Mouse (Mus musculus) right cerebral cortex, adult 2 months (tissue): ENCODE data around the gene Pde4d.

ENCODE experiments used
- DNase-seq, 2 experiments: peaks; one replicate each; pipeline ENCODE4 v3.0.0; 2021 to 2022; ENCODE audit warnings: low spot score in 2 of 2

Gene Pde4d

DNA sequence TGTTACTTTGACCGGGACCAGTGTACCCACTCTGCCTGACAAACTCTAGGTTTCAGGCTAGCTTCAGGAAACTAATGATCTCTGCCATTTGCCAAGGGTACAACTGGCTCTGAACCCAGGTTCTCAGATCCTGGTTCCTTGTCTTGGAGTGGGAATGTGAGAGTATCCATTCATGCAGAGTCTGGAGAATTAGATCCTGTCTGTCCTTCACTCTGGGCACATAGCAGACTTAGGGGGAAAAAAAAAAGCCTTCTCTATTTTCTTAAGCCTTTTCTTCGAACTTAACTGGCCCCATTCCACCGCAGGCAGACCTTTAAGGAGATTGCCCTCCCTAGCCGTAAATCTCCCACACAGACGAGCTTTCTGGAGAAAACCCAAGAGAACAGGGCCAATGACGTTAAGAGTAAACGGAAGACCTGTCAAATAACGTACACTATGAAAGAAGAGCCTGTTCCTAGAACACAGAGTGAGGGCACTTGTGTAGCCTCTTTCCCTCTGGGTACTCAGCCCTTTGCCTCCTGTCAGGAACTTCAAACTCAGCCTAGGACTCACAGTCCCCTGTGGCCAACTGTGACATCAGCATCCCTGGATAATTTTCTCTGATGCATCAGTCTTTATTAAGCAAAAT lies 1302.6 kb downstream of the Pde4d start:
- DNase-seq = no peak

DNA sequence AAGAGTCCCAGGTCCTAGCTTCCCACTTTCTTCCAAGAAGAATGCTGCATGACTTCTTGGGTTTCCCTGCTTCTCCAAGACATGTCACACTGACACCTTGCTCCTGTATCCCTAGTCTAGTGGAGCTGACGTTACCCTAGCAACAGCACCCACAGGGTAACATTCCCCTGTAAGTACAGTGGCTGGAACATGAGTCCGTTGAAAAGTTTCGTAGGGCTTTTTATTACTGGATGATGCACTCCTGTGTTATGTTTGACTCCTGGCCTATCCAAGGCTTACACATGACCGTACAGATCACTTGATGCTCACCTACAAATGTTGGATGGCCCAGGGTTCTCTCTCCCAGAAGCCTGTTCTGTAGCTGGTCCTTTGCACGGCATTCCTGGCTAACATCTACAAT lies 1307.1 kb downstream of the Pde4d start:
- DNase-seq = no peak

DNA sequence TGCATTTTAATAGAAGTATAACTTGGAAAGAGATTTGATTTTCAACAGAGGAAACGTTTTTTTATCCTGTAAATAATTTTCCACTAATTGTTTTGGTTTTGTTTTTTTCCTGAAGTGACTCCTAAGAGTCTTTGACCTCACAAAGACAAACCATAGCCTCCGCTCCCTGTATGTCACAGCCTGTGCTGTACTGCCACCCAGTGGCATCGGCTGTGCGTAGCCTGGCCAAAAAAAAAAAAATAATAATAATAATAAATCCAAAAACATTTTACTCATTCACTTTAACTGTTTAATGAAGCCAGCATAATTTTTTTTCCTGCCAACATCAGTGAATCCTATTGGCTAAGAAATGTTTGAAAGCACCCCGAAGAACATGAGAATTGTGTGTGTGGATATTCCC lies 1309.5 kb downstream of the Pde4d start:
- no peak for DNase-seq

DNA sequence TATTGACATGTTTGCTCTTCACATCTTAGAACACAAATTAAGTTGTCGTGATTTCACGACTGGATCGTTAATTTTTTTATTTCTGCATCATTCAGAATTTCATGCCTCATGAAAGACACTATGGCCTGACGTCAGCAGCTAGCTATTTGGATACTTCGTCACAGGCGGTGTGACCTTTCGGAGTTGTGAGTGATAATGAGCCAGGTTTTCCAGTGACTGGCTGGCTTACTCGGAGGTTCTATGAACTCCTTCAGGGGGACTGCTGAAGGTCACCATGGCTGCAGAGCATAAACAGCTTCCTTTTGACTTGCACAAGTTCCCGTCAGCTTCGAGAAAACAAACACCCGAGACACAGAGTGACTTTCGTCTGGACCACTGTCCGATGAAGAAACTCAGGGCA lies 1311.3 kb downstream of the Pde4d start:
- DNase-seq = no peak

DNA sequence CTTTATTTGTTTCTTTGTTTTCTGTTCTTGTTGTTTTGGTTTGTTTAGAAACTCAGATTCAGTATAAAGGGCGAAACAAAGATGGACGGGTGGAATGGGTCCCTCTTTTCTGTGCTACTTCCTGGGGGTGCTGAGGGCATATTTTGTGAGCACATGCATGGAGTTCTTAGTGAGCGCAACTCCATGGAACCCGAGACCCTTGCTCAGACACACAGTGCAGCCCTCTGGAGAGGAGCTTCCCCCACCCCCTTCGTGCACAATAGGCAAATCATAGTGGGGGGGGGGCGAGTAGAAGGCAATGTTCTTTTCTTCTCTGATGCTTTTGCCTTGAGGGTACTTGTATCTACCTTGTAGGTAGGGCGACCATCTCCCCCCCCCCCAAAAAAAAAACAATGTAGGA lies 1325.0 kb downstream of the Pde4d start:
- DNase-seq = no peak

DNA sequence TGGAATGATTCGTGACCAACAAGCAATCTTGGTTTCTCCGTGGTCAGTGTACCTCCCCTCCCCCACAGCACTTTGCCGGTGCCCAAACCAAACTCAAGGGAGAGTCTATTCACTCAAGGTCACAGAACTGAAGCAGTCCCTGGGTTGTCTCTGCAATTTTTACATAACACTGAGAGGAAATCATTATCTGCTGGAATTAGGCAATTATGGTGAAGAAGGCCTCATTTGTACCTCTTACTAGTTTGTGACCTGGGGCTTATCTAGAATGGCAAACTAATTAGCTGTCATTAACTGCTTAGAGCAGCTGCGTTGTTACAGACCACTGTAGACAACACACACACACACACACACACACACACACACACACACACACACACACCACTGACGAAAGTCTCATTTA lies 1325.4 kb downstream of the Pde4d start:
- DNase-seq = no peak

DNA sequence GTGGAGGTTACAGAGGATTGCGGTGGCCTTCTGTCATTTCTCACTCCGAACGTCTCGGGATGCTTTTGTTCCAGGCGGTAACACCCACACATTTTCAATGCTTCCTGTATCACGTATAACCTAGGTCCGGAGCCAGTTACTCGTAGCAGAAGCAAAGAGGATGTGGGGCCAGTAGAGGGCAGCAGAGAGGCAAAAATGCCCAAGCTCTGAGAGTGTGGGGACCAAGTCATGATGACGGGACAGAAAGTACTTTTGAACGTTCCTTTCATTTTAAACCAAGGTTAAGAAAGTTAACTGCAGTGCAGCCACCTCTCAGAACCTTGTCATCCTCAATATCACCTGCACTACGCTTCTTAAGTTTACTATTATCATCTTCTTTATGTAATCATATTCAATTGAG lies 1326.4 kb downstream of the Pde4d start:
- DNase-seq = peak; percentile 95

DNA sequence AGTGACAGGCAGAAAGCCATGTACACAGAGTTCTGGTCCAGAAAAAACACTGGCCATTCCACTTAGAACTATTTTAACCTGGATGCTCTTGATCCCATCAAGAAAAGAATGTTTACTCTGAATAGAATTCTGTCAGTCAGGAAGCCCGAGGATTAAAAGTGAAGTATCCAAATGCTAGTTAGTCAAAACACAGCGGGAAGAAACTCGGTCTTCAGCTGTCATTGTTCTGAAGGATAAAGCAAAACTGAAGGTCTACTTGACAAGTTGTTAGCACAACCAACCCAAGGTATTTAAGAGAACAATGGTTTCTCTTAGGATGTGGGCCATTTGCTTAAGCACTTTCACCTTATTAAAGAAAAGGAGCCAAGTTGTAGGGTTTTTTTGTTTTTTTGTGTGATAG lies 1327.2 kb downstream of the Pde4d start:
- no peak for DNase-seq

DNA sequence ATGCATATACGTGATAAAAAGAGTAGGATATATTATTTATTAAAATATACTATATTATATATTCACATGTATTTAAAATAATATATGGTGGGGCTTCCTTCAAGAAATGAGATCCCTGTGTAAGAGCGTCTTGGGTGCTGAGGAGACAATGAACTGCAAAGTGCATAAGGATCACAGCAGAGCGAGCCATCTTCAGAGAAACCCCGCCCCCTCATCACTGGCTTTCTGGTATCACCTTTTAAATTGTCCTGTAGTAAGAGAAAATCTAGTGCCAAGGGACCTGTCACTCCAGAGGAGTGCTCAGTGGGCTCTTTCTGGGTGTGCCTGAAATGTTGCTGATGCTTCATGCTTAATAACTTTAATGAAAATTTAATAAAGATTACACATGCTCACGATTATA lies 1327.7 kb downstream of the Pde4d start:
- DNase-seq = no peak

DNA sequence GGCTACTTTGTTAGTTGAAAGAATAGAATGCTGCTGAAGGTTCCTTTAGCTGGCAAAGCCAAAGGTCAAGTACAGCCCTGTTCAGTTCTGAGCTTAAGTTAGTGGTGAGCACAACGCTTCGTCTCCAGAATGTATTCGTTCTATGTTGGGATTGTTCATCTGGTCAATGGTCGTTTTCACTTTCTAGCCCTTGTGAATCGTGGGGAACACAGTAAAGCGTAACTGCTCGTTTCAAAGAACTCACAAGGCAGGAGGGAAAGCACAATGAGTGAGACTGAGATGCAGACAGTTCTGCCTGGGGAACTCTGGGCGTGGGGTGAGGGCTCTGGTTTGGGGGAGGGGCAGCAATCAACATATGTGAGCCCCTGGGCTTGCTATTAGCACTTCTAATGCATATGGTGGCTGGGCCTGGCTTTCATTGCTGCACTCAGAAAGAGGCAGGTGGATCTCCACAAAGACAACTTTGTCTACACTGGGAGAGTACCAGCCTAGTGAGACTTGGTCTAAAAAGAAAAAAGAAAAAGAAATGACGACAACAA lies 1328.6 kb downstream of the Pde4d start:
- DNase-seq = no peak

DNA sequence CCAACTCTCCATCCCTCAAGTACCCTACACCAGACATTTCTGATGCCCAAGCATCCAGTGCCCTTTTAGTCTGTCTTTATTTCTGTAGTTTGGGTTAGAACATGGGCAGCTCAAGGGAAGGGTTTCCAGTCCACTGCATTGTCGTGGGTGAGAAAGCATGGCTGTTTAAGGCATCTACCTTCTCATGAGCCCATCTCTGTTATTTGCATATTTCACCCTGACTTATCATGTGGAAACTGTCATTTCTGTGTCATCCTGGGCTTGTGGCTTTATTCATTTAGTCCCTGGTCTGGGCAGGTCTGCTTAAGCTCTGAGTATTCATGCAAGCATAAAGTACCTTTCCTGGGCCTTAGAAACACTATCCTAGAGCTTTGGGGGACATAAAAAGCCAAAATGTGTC lies 1331.7 kb downstream of the Pde4d start:
- no peak for DNase-seq

DNA sequence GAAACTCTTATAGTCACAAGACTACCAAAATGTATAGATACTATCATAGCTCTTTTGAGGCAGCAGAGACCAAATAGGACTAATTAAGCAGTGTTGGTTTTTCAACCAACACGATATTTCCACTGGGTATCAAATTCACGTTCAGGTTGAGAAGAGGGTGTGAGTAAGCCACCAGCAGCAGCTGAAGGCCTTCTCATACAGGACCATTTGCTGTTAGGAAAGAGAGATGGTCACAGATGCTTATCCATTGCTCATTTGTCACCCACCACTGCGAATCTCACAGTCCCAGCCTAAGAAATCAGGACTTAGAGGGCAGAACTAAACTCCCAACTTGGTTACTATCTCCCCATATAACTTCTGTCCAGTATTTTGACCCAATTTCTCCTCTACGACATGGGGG lies 1338.9 kb downstream of the Pde4d start:
- DNase-seq = no peak

DNA sequence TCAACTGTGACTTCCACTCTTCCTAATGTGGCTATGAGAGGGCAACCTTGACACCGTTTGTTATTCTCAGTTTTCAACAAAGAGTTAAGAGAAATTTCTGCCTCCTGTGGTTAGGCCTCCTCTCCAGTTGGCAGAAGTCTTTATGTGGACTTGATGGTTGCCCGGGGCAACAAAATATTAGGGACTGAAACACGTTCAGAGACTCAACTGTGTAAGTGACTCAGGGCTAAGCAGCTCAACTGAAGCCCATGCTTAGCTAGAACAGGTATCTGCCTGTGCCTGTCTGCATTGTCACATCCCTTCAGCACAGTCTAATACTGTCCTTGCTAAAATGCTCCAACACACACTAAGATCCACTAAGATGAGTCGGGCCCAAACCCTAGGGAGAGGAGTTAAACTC lies 1339.4 kb downstream of the Pde4d start:
- DNase-seq = no peak

DNA sequence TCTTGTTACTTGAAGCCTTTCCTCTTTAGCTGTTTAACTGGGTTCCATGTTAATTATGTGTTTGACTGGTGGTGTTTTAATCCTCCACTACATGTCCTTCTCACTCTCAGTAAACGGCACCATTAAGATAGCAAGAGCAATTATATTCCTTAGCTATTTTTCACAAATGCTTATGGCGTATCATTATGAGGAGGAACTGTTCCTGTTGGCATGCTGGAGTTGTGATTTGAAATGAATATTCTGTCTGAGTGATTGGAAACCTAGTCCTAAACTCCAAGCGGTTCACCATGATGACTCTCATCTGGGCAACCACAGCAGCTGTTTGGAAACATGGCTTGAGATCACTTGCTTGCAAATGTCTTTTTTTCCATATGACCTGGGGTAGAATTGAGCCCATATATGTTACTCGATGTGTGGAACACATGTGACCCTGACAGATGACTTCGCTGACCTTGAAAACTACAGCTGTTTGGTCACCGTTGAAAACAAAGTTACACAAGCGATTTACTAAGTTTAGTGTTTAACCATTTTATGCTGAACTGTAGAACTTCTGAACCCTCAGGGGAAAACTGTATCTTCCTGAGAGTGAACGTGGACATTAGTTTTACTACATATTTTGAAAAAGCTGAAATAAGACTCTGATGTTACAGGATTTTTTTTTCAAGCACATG lies 1340.4 kb downstream of the Pde4d start:
- DNase-seq = no peak

DNA sequence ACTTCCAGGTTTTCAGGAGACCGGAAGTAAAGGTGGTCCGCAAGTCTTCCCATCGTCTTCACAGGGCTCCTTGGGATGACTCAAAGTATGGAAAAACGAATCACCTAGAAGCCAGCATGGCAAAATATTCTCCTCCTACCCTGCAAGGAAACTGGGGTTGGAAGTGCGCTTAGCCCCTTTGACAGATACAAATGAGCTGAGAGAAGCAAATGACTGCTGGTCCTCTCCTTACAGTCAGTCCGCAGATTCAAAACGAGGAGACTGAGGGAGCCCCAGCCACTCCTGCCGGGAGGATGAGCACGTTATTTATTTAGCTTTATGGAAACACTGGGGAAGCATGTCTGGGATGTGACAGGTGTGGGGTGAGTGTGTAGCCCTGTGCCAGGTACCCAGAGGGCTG lies 1344.2 kb downstream of the Pde4d start:
- no peak for DNase-seq

DNA sequence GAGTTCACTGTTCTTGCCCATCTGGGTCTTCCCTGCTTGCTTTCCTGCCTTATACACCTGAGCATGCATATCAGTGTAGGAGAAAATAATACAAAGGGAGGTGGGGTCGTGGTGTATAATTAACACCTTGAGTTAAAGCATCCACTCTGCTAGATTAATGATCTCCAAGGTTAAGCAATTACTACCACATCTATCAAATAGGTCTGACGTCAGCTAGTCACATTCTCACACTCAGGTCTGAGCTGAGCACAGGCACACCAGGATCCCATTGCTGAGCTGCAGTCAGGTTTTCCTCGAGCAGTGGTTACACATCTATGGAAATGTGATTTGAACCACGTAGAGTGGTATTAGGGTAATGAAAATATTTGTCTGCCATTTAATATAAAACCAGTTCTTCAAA lies 1348.9 kb downstream of the Pde4d start:
- no peak for DNase-seq

DNA sequence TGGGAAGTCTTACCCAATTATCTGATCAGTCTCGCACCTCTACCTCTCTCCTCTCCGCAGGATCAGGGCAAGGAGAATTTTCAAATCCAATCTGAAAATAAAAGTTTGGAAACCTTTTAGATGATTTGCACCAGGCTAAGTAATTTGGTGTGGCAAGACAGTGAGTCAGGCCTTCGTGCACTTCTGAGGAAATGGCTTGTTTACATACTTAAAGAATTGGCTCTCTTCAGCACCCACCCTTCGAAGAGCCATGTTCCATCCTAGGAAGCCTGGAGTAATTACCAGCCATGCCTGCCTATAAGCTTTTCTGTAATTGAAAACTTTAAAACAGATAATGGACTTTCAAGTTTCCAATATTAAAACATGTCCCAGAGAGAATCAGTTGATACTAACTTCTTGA lies 1352.5 kb downstream of the Pde4d start:
- no peak for DNase-seq

DNA sequence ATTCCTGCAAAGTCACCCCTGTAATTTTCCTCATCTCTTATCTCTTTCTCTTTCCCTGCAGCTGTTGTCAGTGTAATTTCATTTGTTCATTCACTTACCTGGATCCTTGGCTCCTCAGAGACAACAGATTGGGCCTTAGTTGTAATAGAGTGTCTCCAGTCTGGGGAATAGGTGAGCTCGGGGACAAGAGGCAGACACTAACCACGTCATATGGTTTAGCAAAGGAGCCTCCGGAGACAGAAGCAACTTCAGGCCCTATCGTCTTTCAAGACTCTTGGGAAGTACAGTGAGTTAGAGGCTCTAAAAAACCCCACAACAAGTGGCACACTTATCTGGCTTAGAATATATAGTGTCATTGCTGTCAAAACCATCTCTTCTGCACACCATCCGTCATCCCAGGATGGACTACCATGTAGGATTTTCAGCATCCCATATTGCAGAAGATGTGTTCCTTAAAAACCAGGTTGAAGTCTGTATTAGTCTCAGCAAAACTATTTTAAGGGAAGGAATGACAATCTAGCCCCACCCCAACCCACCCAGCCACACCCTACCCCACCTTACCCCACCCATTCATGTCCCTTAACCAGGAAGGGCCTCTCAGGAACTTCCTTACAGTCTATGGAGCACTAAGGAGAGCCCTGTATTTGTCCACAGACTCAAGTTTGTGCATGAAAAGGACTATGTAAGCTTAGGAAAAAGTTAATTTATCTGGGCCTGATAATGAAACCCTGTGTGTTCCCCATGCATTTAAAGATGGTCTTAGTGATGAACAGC lies 1356.6 kb downstream of the Pde4d start:
- no peak for DNase-seq

DNA sequence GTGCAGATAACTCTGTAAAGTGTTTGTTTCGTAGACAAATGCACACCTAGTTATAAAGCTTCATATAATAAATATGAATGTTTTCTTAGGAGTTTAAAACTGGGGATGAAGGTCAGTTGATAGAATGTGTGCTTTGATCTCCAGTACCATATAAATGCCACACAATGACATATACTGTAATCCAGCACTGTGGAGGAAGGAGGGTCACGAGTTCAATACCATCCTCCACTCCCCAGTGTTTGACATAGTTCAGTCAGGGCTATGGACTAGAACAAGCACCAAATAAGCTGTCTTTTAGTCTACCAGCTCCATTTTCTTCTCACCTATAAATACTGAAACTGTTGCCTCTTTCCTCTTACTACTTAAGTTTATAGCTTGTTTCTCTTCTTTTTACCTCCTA lies 1357.3 kb downstream of the Pde4d start:
- DNase-seq = no peak

DNA sequence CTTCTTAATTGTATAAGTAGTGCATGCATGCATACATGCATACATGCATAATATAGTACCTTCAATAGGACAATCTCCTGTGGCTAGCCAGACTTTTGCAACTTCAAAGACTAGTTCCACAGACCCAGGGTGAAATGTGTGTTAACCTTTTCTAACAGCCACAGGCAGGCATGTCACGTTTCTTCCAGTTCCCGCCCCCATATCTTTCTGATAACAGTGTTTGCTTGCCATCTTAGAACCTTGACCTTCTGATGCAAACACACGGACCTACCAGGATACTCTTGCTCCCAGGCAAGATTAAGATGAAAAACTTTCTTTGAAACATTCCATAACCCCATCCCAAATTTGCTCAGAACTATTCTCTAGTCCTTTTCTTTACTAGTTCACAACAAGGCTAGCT lies 1357.7 kb downstream of the Pde4d start:
- DNase-seq = no peak

DNA sequence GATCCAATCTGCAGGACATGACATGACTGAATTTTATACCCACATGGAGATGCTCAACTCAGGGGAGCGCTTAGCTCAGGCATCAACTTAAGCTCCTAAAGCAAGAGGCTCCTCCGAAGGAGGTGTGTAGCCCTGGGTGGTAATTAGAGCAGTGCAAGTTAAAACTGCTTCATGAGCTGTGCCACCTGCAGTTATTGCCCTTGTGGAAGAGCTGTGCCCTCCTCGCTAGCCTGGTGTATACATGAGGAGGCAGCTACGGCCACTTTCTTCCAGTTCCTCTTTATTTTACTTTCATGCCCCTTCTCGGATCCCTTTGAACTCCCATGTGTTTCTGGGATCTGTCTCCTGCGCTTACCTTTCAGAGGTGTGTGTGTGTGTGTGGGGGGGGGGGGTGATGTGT lies 1358.3 kb downstream of the Pde4d start:
- DNase-seq = no peak

DNA sequence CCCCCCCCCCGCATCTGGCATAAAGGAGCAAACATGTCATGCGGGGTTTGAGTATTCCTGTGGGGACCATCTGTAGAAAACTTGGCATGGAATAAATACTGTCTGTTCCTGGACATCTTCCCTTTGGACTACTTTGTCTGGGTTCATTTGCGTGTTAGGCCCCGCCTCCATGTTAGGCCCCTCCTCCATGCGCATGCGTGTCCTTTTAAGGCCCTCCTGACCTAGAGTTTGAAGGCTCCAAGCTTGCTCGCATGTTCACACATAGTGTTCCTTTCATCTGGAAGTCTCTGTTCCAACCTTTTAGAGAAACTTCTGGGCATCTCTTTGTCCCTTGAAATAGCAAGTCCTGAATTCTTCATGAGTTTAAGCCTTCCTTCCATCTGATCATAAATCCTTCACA lies 1359.2 kb downstream of the Pde4d start:
- no peak for DNase-seq

DNA sequence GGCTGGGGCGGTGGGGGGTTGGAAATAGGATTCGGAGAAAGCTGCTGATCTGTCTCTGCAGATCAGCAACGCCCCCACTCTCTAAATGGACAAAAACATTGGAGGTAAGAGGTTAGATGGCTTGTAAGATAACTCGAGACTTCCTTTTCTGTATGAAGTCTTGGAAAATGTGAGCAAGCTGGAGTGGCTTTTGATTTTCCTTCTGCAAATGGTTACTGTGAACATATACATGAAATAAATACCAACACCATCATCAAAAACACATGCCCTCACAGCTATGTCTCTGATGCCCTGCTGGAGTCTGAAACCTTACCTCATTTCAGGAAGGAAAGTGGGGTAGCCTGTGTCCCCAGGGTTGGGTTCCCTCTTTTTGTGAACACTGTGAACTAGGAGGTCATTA lies 1359.9 kb downstream of the Pde4d start:
- no peak for DNase-seq
